Mouse (Mus musculus) liver, embryonic 14.5 days (tissue): ENCODE results near the gene Tram1l1.
"Not testable (repeated sequence)": the region's sequence is repeated elsewhere in the genome, so short reads cannot be mapped to it uniquely, and the experiment has no call there.

Experiments used
- CTCF ChIP-seq: IDR thresholded peaks from 2 replicates; pipeline ENCODE4 v1.5.1; 2016; ENCODE audit warnings: antibody characterized with exemption, low read depth, control low read depth
- EP300 ChIP-seq: IDR thresholded peaks from 2 replicates; pipeline ENCODE4 v1.6.1; 2016; ENCODE audit warnings: antibody characterized with exemption, low read depth

GRCm38 (mm10) chr3:124288936-124289335 is 31.7 kb upstream of the Tram1l1 start:
- not testable (repeated sequence) for TF ChIP-seq CTCF, EP300
